Mouse (Mus musculus) neural tube, embryonic 12.5 days (tissue): ENCODE results near the gene Def8. TPM values are rescaled to one million over a fixed set of nuclear protein-coding genes. Genes with fewer than 3 reads are reported as not detected.

Experiments used
- ATAC-seq: fragments of 200-750 bp; cut with Nextera tagmentation; 2 replicates; pipeline ENCODE4 v1.8.0; 2017; ENCODE audit warnings: low read depth, mild to moderate bottlenecking, moderate TSS enrichment, moderate library complexity; ENCODE audit not compliant: low FRiP score
- H3K27ac ChIP-seq: fragments of 300-500 bp; sonication (generic); 2 replicates; pipeline ENCODE4 v1.5.1; 2016
- H3K27me3 ChIP-seq: fragments of 300-500 bp; sonication (generic); replicated peaks from 2 replicates; pipeline ENCODE4 v1.6.1; 2016; ENCODE audit warnings: mild to moderate bottlenecking
- H3K36me3 ChIP-seq: fragments of 300-500 bp; sonication (generic); 2 replicates; pipeline ENCODE4 v1.6.1; 2016; ENCODE audit warnings: mild to moderate bottlenecking
- H3K4me1 ChIP-seq: fragments of 300-500 bp; sonication (generic); 2 replicates; pipeline ENCODE4 v1.6.1; 2016
- H3K4me2 ChIP-seq: fragments of 300-500 bp; sonication (generic); replicated peaks from 2 replicates; pipeline ENCODE4 v1.6.1; 2016; ENCODE audit warnings: mild to moderate bottlenecking
- H3K4me3 ChIP-seq: fragments of 300-500 bp; sonication (generic); 2 replicates; pipeline ENCODE4 v1.5.1; 2016
- H3K9ac ChIP-seq: fragments of 300-500 bp; sonication (generic); 2 replicates; pipeline ENCODE4 v1.6.1; 2016; ENCODE audit warnings: mild to moderate bottlenecking
- H3K9me3 ChIP-seq: fragments of 300-500 bp; sonication (generic); 2 replicates; pipeline ENCODE4 v1.6.1; 2016; ENCODE audit warnings: mild to moderate bottlenecking
- WGBS: fragments of 180-500 bp; shearing (Covaris S2); methylation state at CpG from one replicate; pipeline ENCODE4 v1.1.7; 2016; 5-methylcytosine and 5-hydroxymethylcytosine counted together
- polyA plus RNA-seq: library from polyadenylated mRNA; unstranded; fragments of >200 nt; fragmentation: Nextera tagmentation; extraction: Ambion mirVana; gene quantifications from 2 replicates; pipeline ENCODE4 v1.2.1, GENCODE M21; 2016

Gene Def8
- polyA plus RNA-seq, 1 experiment from 2014 or later: 43.2 TPM

GRCm38 (mm10) chr8:123415967-123416943 is 7.1 kb upstream of the Def8 start:
- peak overlapping the region; percentile 33; the same call in 1 of the 2 replicates for H3K9ac ChIP-seq
- H3K4me1 ChIP-seq: peaks cover 14% of the 10 kb centered on the region
- no peak overlapping the region for H3K4me3 ChIP-seq
- H3K27me3 ChIP-seq: no peaks in the 10 kb centered on the region
- 83% methylated on average over 8 of the region's 8 CpGs for WGBS
- H3K27ac ChIP-seq: no peak overlapping the region
- no peak for ATAC-seq
- H3K9me3 ChIP-seq: no peaks in the 10 kb centered on the region
- H3K36me3 ChIP-seq: peaks cover 42% of the 10 kb centered on the region
- peak overlapping the region; percentile 69 for H3K4me2 ChIP-seq

- Histone ChIP-seq H3K9me3 (no peaks in the 10 kb centered on the region), H3K36me3 (peaks cover 47% of the 10 kb centered on the region), H3K4me1 (peaks cover 14% of the 10 kb centered on the region), H3K4me3 (no peak overlapping the region), H3K4me2 (peak overlapping the region; percentile 40), H3K27me3 (no peaks in the 10 kb centered on the region), H3K9ac (no peak overlapping the region), H3K27ac (no peak overlapping the region)
- no peak for ATAC-seq
- 78% methylated on average over 8 of the region's 8 CpGs for WGBS
Observed at GRCm38 (mm10) chr8:123416944-123417555, 6.3 kb upstream of the Def8 start.

- Histone ChIP-seq H3K4me3 (no peak overlapping the region), H3K27ac (no peak overlapping the region), H3K9me3 (no peaks in the 10 kb centered on the region), H3K36me3 (peaks cover 51% of the 10 kb centered on the region), H3K9ac (no peak overlapping the region), H3K4me2 (no peak overlapping the region), H3K27me3 (no peaks in the 10 kb centered on the region), H3K4me1 (peaks cover 9% of the 10 kb centered on the region)
- 88% methylated on average over 4 of the region's 4 CpGs for WGBS
- ATAC-seq: no peak
Observed at GRCm38 (mm10) chr8:123419711-123420110, 3.6 kb upstream of the Def8 start.

- 96% methylated on average over 34 of the region's 34 CpGs for WGBS
- no peak overlapping the region for H3K4me3 ChIP-seq
Observed at GRCm38 (mm10) chr8:123420525-123421281, 2.6 kb upstream of the Def8 start.

GRCm38 (mm10) chr8:123421325-123421724 is 2.0 kb upstream of the Def8 start:
- H3K9me3 ChIP-seq: peaks cover 1% of the 10 kb centered on the region; the same call in 1 of the 2 replicates
- H3K4me1 ChIP-seq: peaks cover 8% of the 10 kb centered on the region
- H3K9ac ChIP-seq: no peak overlapping the region
- ATAC-seq: no peak
- 94% methylated on average over 19 of the region's 19 CpGs for WGBS
- peaks cover 51% of the 10 kb centered on the region for H3K36me3 ChIP-seq
- no peaks in the 10 kb centered on the region for H3K27me3 ChIP-seq
- no peak overlapping the region for H3K4me3 ChIP-seq
- no peak overlapping the region for H3K27ac ChIP-seq
- H3K4me2 ChIP-seq: no peak overlapping the region

More at GRCm38 (mm10) chr8:123420525-123421281, 2.6 kb upstream of the Def8 start:
- Histone ChIP-seq H3K27me3 (no peaks in the 10 kb centered on the region), H3K36me3 (peaks cover 51% of the 10 kb centered on the region), H3K9me3 (no peaks in the 10 kb centered on the region), H3K4me1 (peaks cover 9% of the 10 kb centered on the region), H3K9ac (no peak overlapping the region), H3K27ac (no peak overlapping the region), H3K4me2 (no peak overlapping the region)
- ATAC-seq: no peak

- Histone ChIP-seq H3K9ac (no peak overlapping the region), H3K27ac (no peak overlapping the region), H3K4me3 (no peak overlapping the region), H3K27me3 (no peaks in the 10 kb centered on the region), H3K9me3 (peaks cover 10% of the 10 kb centered on the region), H3K4me2 (peak overlapping the region; percentile 37), H3K36me3 (peaks cover 45% of the 10 kb centered on the region), H3K4me1 (no peaks in the 10 kb centered on the region; the same call in 1 of the 2 replicates)
- 21% methylated on average over 17 of the region's 17 CpGs for WGBS
- ATAC-seq: 0 out of 2 replicates have a peak, but pooled peaks have one; percentile 42
Observed at GRCm38 (mm10) chr8:123422056-123422780, 1.1 kb upstream of the Def8 start.

GRCm38 (mm10) chr8:123422781-123423159 is 557 bp upstream of the Def8 start:
- Histone ChIP-seq H3K4me2 (no peak overlapping the region), H3K4me1 (no peaks in the 10 kb centered on the region; the same call in 1 of the 2 replicates), H3K36me3 (peaks cover 44% of the 10 kb centered on the region), H3K27ac (no peak overlapping the region), H3K27me3 (no peaks in the 10 kb centered on the region), H3K4me3 (no peak overlapping the region), H3K9ac (no peak overlapping the region), H3K9me3 (peaks cover 15% of the 10 kb centered on the region)
- WGBS: 17% methylated on average over 3 of the region's 3 CpGs
- ATAC-seq: 0 out of 2 replicates have a peak, but pooled peaks have one; percentile 17

GRCm38 (mm10) chr8:123426511-123427509 is 3.5 kb downstream of the Def8 start:
- 96% methylated on average over 27 of the region's 27 CpGs for WGBS
- Histone ChIP-seq H3K4me3 (no peak overlapping the region), H3K9ac (no peak overlapping the region), H3K27me3 (no peaks in the 10 kb centered on the region), H3K9me3 (peaks cover 44% of the 10 kb centered on the region), H3K27ac (no peak overlapping the region), H3K4me2 (no peak overlapping the region), H3K36me3 (peaks cover 4% of the 10 kb centered on the region; the same call in 1 of the 2 replicates), H3K4me1 (no peaks in the 10 kb centered on the region)
- ATAC-seq: no peak

GRCm38 (mm10) chr8:123427639-123428275 is 4.4 kb downstream of the Def8 start:
- H3K36me3 ChIP-seq: peaks cover 1% of the 10 kb centered on the region; the same call in 1 of the 2 replicates
- ATAC-seq: no peak
- no peaks in the 10 kb centered on the region for H3K4me1 ChIP-seq
- H3K9me3 ChIP-seq: peaks cover 53% of the 10 kb centered on the region
- H3K4me3 ChIP-seq: no peak overlapping the region
- no peak overlapping the region for H3K9ac ChIP-seq
- no peaks in the 10 kb centered on the region for H3K27me3 ChIP-seq
- 97% methylated on average over 24 of the region's 24 CpGs for whole genome bisulfite sequencing
- H3K4me2 ChIP-seq: no peak overlapping the region
- no peak overlapping the region for H3K27ac ChIP-seq

GRCm38 (mm10) chr8:123428343-123428893 is 5.1 kb downstream of the Def8 start:
- Histone ChIP-seq H3K4me3 (no peak overlapping the region), H3K9ac (no peak overlapping the region), H3K9me3 (peaks cover 60% of the 10 kb centered on the region), H3K4me1 (no peaks in the 10 kb centered on the region), H3K27me3 (no peaks in the 10 kb centered on the region), H3K27ac (no peak overlapping the region), H3K4me2 (no peak overlapping the region), H3K36me3 (no peaks in the 10 kb centered on the region)
- WGBS: 98% methylated on average over 29 of the region's 29 CpGs
- no peak for ATAC-seq
